10 mouse cellular contexts compared by ENCODE assay signal in genomic region chr10:20992665-20993064, GRCm38 (mm10). TPM values are rescaled to one million over a fixed set of nuclear protein-coding genes. Genes with fewer than 3 reads are reported as not detected.
DNase-seq lines count a peak whose midpoint lies in the region; ATAC-seq and TF ChIP-seq lines count a peak whose summit lies in the region.
"Had no signal": no experiment of that assay in that cellular context is flagged by ENCODE, and none has a peak within 500 bp of the region (broad histone marks: within the 10 kb centered on the region; RNA-seq: fewer than 3 reads in every experiment).

No protein-coding gene starts in this region.

- H3K4me3 ChIP-seq in heart, embryonic 12.5 days: no peak overlapping the region
- no peak overlapping the region for H3K4me3 ChIP-seq in bone marrow, adult 2 months (replicated peaks; ENCODE audit: control insufficient read depth, low read depth, low read length)
- H3K4me3 ChIP-seq in forebrain, embryonic 12.5 days (replicated peaks): no peak overlapping the region
- H3K4me3 ChIP-seq in midbrain, embryonic 11.5 days (ENCODE audit: low read depth, low read length): no peak overlapping the region
- H3K4me3 ChIP-seq: embryonic facial prominence, embryonic 13.5 days; megakaryocyte, embryonic 14.5 days had no signal

- peak; percentile 23 for DNase-seq in heart, adult 8-10 months (ENCODE audit: low spot score)
- peak; percentile 83 for DNase-seq in CD4-positive, CD25-positive, alpha-beta regulatory T cell, adult 2 months (ENCODE audit: low read depth, low spot score)
- DNase-seq in layer of hippocampus, postnatal 10 days (ENCODE audit: low spot score in 2 of 2): peak; percentile 31 to 55
- DNase-seq in midbrain, embryonic 11.5 days (ENCODE audit: low spot score, missing footprints): peak; percentile 86
- peak; percentile 86 for DNase-seq in thymus, postnatal 14 days

- ATAC-seq in heart, embryonic 12.5 days (ENCODE audit: insufficient number of reproducible peaks, low FRiP score): no peak
- peak; percentile 60; the same call in 1 of the 2 replicates for ATAC-seq in forebrain, embryonic 12.5 days (ENCODE audit: low FRiP score)
- ATAC-seq in midbrain, embryonic 11.5 days (ENCODE audit: low FRiP score): peak; percentile 52; the same call in 1 of the 2 replicates

- no peak overlapping the region for H3K27ac ChIP-seq in heart, embryonic 12.5 days (ENCODE audit: poor library complexity, severe bottlenecking)
- no peak overlapping the region for H3K27ac ChIP-seq in bone marrow, adult 2 months (ENCODE audit: control insufficient read depth, insufficient read depth, low read depth, low read length, poor library complexity)
- no peak overlapping the region for H3K27ac ChIP-seq in forebrain, embryonic 12.5 days
- H3K27ac ChIP-seq in midbrain, embryonic 11.5 days (ENCODE audit: low read depth, low read length): no peak overlapping the region
- H3K27ac ChIP-seq: embryonic facial prominence, embryonic 13.5 days had no signal

- TF ChIP-seq CTCF in bone marrow, adult 2 months (IDR thresholded peaks at IDR 0.05; ENCODE audit: control insufficient read depth, insufficient read depth, low read length): peak; percentile 85

- H3K4me2 ChIP-seq in heart, embryonic 12.5 days: no peak overlapping the region
- no peak overlapping the region for H3K4me2 ChIP-seq in forebrain, embryonic 12.5 days
- no peak overlapping the region for H3K4me2 ChIP-seq in midbrain, embryonic 11.5 days
- H3K4me2 ChIP-seq: embryonic facial prominence, embryonic 13.5 days had no signal

- TF ChIP-seq POLR2A in bone marrow, adult 2 months (IDR thresholded peaks at IDR 0.05; ENCODE audit: borderline replicate concordance, control insufficient read depth, low read depth, low read length): no peak

- H3K27me3 ChIP-seq in heart, embryonic 12.5 days (replicated peaks): no peaks in the 10 kb centered on the region
- H3K27me3 ChIP-seq in forebrain, embryonic 12.5 days: no peaks in the 10 kb centered on the region
- H3K27me3 ChIP-seq in midbrain, embryonic 11.5 days (ENCODE audit: control insufficient read depth, insufficient read depth, low read length): no peaks in the 10 kb centered on the region
- H3K27me3 ChIP-seq: embryonic facial prominence, embryonic 13.5 days; megakaryocyte, embryonic 14.5 days had no signal

- H3K9ac ChIP-seq in heart, embryonic 12.5 days: no peak overlapping the region
- no peak overlapping the region for H3K9ac ChIP-seq in forebrain, embryonic 12.5 days
- H3K9ac ChIP-seq in midbrain, embryonic 11.5 days (ENCODE audit: low read length): no peak overlapping the region
- H3K9ac ChIP-seq: embryonic facial prominence, embryonic 13.5 days had no signal

- H3K36me3 ChIP-seq in heart, embryonic 12.5 days: no peaks in the 10 kb centered on the region
- H3K36me3 ChIP-seq in forebrain, embryonic 12.5 days (replicated peaks): no peaks in the 10 kb centered on the region
- no peaks in the 10 kb centered on the region for H3K36me3 ChIP-seq in midbrain, embryonic 11.5 days (ENCODE audit: control insufficient read depth, insufficient read depth, low read length)
- H3K36me3 ChIP-seq: embryonic facial prominence, embryonic 13.5 days had no signal

- WGBS in heart, embryonic 12.5 days: 36% methylated on average over 1 of the region's 1 CpGs
- WGBS in bone marrow, adult 2 months: 17% methylated on average over 1 of the region's 1 CpGs
- WGBS in forebrain, embryonic 12.5 days: 34% methylated on average over 1 of the region's 1 CpGs
- 35% methylated on average over 1 of the region's 1 CpGs for WGBS in midbrain, embryonic 11.5 days

- no peaks in the 10 kb centered on the region for H3K9me3 ChIP-seq in heart, embryonic 12.5 days (replicated peaks)
- H3K9me3 ChIP-seq in forebrain, embryonic 12.5 days: no peaks in the 10 kb centered on the region
- no peaks in the 10 kb centered on the region for H3K9me3 ChIP-seq in midbrain, embryonic 11.5 days (ENCODE audit: control insufficient read depth, low read length)
- H3K9me3 ChIP-seq: embryonic facial prominence, embryonic 13.5 days; megakaryocyte, embryonic 14.5 days had no signal

- H3K4me1 ChIP-seq in heart, embryonic 12.5 days (replicated peaks): peaks cover 4% of the 10 kb centered on the region; the same call in 1 of the 2 replicates
- H3K4me1 ChIP-seq in bone marrow, adult 2 months (ENCODE audit: control insufficient read depth, insufficient read depth, low read length): peaks cover 1% of the 10 kb centered on the region; the same call in 1 of the 2 replicates
- H3K4me1 ChIP-seq in forebrain, embryonic 12.5 days: 0 out of 2 replicates have a peak, but pooled peaks cover 4% of the 10 kb centered on the region
- H3K4me1 ChIP-seq in midbrain, embryonic 11.5 days (ENCODE audit: control insufficient read depth, insufficient read depth, low read length): no peaks in the 10 kb centered on the region
- H3K4me1 ChIP-seq: embryonic facial prominence, embryonic 13.5 days had no signal

RNA-seq across cellular contexts. Expression of gene Ahi1, which starts 40.3 kb away (rescaled TPM):
- total RNA-seq in heart, adult 8-10 months (2022): 1 to 10 TPM in 3 of 4 experiments, under 1 TPM in 1; 0.79 to 1.6 (median 1.5) TPM
- polyA plus RNA-seq in heart, embryonic 12.5 days (2016; fragmentation: Nextera tagmentation; extraction: Ambion mirVana): 5.1 and 5.4 TPM in 2 replicates
- 4.8 and 6.4 TPM in 2 replicates for polyA plus RNA-seq in bone marrow, adult 2 months (2011; ENCODE audit: insufficient read depth, insufficient read length, low replicate concordance, missing spikeins)
- polyA plus RNA-seq in forebrain, embryonic 12.5 days (2016; fragmentation: Nextera tagmentation; extraction: Ambion mirVana): 32.4 and 36.1 TPM in 2 replicates
- 100 to 1,000 TPM; 213 to 240 TPM for total RNA-seq in layer of hippocampus, postnatal 10 days (2021)
- 29.4 and 32.2 TPM in 2 replicates for polyA plus RNA-seq in midbrain, embryonic 11.5 days (2014; fragmentation: Nextera tagmentation; extraction: Ambion mirVana)

Comparison
In these comparisons a context has a peak if more than half of its experiments do, and no peak if none do; other contexts are left out.
1. DNase-seq: peak in every context shown above with its lines; median percentile 86 in midbrain, embryonic 11.5 days; 86 in thymus, postnatal 14 days; 83 in CD4-positive, CD25-positive, alpha-beta regulatory T cell, adult 2 months; 43 in layer of hippocampus, postnatal 10 days; 23 in heart, adult 8-10 months.